Mouse (Mus musculus): ENCODE data around the gene Dhx16. TPM values are rescaled to one million over a fixed set of nuclear protein-coding genes. Genes with fewer than 3 reads are reported as not detected.

Dhx16 gene
- 46.8 and 73.3 TPM in 2 replicates for polyA plus RNA-seq (2012; ENCODE audit: low replicate concordance)

DNA sequence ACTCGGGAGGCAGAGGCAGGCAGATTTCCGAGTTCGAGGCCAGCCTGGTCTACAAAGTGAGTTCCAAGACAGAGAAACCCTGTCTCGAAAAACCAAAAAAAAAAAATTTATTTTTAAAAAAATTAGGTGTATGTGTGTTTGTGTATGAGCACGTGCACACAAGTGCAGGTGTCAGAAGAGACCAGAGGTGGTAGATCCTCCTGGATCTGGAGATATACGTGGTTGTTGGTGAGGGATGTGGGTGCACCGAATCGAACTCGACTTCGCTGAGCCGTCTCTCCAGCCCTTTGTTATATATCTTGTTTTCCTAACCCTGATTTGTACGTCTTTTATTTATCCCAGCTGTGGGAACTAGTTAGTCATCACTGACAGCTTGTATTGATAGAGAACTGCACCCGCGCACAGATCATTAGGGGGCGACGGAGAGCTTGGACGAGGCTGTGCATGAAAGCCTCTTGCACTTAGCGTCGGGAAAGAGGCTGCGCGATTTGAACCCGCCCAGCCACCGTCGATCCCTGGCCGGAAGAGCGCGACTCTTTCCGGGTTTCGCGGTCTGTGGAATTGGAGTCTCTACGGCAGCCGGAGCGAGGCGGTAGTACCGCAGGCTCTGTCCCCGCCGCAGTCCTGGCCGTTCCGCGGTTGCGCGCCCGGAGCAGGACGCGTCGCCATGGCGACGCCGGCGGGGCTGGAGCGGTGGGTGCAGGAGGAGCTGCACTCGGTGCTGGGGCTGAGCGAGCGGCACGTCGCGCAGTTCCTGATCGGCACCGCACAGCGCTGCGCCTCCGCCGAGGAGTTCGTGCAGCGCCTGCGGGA is at the start of gene Dhx16:
Dhx16 (plus strand) TSS at position 575 of the 813 bp plus-strand sequence.

GRCm38 (mm10) chr17:35838122-35838544 is 41.5 kb upstream of the Dhx16 start, which contains the start of gene Tubb5:
TSS of gene Tubb5 (minus strand) at chr17:35838306.

DNA sequence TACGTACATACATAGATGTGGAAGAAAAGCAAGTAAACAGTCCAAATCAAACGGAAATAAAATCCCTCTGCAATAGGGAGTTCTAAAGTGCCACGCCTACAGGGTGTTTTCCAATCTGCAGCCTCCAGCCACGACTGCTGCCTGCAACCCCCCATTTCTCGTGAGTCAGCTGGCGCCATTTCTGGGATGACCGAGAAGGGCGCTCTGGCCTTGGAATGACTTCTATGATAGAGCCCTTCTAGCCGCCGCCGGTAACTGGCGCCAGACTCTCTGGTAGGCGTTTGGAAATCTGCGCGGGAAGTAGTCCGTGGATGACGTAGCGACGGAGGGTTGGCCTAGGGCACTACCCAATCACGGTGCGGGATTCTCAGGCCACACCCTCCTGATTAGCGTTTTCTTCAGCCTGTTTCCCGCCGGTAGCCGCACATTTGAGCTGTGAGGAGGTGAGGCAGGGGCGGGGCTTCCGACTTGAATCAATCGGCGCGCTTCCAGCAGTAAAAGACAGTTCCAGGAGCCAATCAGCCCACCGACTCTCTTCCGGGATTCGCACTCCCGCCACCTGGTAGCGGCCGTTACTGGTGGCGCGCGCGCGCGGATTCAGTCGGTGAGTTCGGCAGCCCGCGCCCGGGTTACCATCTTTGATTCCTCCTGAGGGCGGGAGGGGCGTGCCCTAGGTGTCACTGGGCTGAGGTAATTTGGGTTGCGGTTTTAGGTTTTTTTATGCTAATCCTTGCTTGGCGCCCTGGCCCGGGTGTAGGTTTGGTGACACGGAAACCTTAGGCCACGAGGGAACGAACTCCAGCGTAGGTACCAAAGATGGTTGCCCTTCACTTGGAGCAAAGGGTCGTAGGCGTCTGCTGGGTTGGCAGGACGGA is 38.3 kb upstream of the Dhx16 start, which contains the start of gene Mdc1:
Mdc1 (plus strand) TSS at position 440 of the 875 bp plus-strand sequence.

GRCm38 (mm10) chr17:35861198-35861857 is 18.3 kb upstream of the Dhx16 start, which contains the start of gene Nrm:
TSS of gene Nrm (plus strand) at chr17:35861318.

GRCm38 (mm10) chr17:35865481-35866280 is 13.9 kb upstream of the Dhx16 start, which contains the start of gene Ppp1r18:
TSS of gene Ppp1r18 (plus strand) at chr17:35865593.

DNA sequence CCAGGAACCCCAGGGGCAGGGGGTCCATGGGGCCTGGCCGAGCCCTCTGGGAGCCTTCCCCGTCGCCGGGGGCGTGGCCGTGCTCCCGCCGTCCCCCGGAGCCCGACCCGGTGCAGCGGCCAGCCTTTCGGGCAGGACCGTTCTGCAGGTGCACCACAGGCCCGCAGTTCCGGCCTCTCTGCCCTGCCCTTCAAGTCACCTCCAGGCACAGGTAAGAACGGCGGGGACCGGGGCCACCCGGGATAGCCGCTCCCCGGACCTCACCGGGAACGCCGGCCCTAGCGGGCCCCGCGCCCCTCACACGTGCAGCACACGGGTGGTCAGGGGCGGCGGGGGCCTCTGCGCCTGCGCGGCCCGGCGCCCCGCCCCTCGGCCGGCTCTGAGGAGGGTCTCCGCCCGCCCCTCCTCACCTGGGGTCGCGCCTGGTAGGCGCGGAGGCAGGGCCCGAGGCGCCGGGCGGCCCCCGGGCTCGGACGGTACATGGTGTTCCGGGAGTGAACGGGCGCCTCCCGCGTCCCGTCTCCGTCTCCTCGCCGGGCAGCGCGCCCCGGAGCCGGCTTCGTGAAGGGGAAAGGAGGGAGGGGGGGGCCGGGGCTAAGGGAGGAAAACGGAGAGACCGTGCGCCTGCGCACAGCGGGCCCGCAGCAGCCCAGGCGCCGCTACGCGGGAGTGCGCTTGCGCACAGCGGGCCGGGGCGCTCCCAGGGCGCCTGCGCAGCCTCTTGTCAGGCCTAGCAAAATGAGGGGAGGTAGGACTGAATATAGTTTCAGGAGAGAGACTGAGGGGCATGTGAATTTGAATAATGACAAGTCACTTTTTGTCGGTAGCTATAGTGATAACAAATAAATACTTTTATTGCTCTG is 17.4 kb downstream of the Dhx16 start, which contains the start of gene 2310061I04Rik:
2310061I04Rik (minus strand) TSS at position 651 of the 863 bp plus-strand sequence.

DNA sequence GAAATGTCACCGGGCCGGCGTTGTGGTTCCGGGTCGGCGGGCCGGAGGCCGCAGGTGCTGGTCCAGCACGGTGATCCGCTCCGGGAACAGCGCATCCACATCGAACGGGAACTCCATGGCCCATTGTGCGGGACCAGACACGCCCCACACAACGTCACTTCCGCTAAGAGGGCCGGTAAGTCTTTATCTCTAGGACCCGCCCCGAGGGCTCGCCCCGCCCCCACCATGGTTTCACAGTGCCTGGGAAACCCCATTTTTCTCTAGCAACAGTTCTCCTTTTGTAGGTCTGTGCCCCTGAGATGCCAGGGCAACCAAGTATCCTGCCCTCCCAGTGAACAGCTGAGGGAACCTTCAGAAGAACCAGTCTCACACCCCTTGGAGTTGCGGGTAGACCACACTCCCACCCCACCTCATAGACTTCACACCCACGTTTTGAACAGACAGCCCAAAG is 30.3 kb downstream of the Dhx16 start, which contains the start of gene Atat1:
Atat1 (minus strand) TSS at position 157 of the 451 bp plus-strand sequence.

DNA sequence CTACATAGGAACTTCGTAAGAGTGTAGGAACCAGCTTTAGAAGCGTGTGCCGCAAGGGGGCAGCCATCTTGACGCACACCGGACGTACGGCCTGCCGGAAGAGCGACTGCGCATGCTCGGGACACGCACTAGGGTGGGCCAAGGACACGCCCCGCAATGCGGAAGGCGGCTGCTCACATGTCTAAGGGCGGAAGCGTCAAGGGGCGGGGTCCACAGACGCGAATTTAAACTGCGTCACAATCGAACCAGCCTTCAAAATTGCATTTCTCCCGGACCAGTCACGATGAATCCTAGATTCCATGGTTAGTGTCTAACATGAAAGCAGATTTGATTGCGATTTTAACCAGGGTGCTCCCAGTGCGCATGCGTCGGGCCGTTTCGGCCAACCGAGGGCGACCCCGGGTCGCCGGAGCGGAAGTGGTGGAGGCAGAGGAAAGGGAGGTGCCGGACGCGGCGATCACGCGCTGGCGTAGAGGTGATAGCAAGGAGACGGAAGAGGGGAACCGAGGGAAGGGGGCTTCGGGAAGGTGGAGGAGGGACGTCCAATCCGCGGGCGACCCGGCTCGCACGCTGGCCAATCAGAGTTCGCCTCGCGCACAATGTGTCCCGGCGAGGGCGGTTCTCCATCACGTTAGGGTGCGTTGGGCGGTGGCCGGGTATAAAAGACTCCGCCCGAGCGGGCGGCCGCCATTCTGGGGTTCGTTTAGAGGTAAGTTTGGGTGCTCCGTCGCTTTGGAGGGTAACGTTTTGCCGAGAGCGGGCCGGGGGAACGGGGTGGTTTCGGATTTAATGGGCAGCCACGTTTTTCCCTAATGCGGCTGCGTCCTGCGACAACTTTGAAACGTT is 36.9 kb downstream of the Dhx16 start, which contains the start of the genes Mrps18b and Ppp1r10:
Mrps18b (minus strand) TSS at position 93 of the 846 bp plus-strand sequence.
Ppp1r10 (plus strand) TSS at position 138 of the 846 bp plus-strand sequence.

Other genes with a start within 250 kb of the Dhx16 start
- gene Mucl3, start 236.1 kb upstream of the Dhx16 start, polyA plus RNA-seq (2012; ENCODE audit: low replicate concordance), result not detected in 2 replicates
- gene Vars2, start 212.2 kb upstream of the Dhx16 start, polyA plus RNA-seq (2012; ENCODE audit: low replicate concordance), result 46.5 and 99.2 TPM in 2 replicates
- 8.3 and 11.4 TPM in 2 replicates for gene Gtf2h4, start 206.1 kb upstream of the Dhx16 start, polyA plus RNA-seq (2012; ENCODE audit: low replicate concordance)
- 16.9 and 62.8 TPM in 2 replicates for gene Ddr1, start 175.2 kb upstream of the Dhx16 start, polyA plus RNA-seq (2012; ENCODE audit: low replicate concordance)
- gene Ier3, start 58.1 kb upstream of the Dhx16 start, polyA plus RNA-seq (2012; ENCODE audit: low replicate concordance), result 8.4 and 14.3 TPM in 2 replicates
- 36.3 and 38.3 TPM in 2 replicates for gene Flot1, start 56.6 kb upstream of the Dhx16 start, polyA plus RNA-seq (2012; ENCODE audit: low replicate concordance)
- 31.4 and 191 TPM in 2 replicates for gene Tubb5, start 41.5 kb upstream of the Dhx16 start, polyA plus RNA-seq (2012; ENCODE audit: low replicate concordance)
- gene Mdc1, start 38.3 kb upstream of the Dhx16 start, polyA plus RNA-seq (2012; ENCODE audit: low replicate concordance), result 12.5 and 21.7 TPM in 2 replicates
- 23.3 and 52.1 TPM in 2 replicates for gene Nrm, start 18.5 kb upstream of the Dhx16 start, polyA plus RNA-seq (2012; ENCODE audit: low replicate concordance)
- 342 and 589 TPM in 2 replicates for gene Ppp1r18, start 14.2 kb upstream of the Dhx16 start, polyA plus RNA-seq (2012; ENCODE audit: low replicate concordance)
- gene 2310061I04Rik, start 17.6 kb downstream of the Dhx16 start, polyA plus RNA-seq (2012; ENCODE audit: low replicate concordance), result 119 and 299 TPM in 2 replicates
- 39.1 and 85.8 TPM in 2 replicates for gene Atat1, start 30.3 kb downstream of the Dhx16 start, polyA plus RNA-seq (2012; ENCODE audit: low replicate concordance)
- 4.0 and 5.1 TPM in 2 replicates for gene Mrps18b, start 36.6 kb downstream of the Dhx16 start, polyA plus RNA-seq (2012; ENCODE audit: low replicate concordance)
- gene Ppp1r10, start 36.6 kb downstream of the Dhx16 start, polyA plus RNA-seq (2012; ENCODE audit: low replicate concordance), result 36.3 and 53.1 TPM in 2 replicates
- gene Abcf1, start 89.9 kb downstream of the Dhx16 start, polyA plus RNA-seq (2012; ENCODE audit: low replicate concordance), result 54.6 and 83.7 TPM in 2 replicates
- gene Gnl1, start 100.0 kb downstream of the Dhx16 start, polyA plus RNA-seq (2012; ENCODE audit: low replicate concordance), result 75.2 and 143 TPM in 2 replicates
- gene Prr3, start 100.4 kb downstream of the Dhx16 start, polyA plus RNA-seq (2012; ENCODE audit: low replicate concordance), result 21.6 and 33.3 TPM in 2 replicates
- 12.6 and 22.5 TPM in 2 replicates for gene H2-T24, start 140.7 kb downstream of the Dhx16 start, polyA plus RNA-seq (2012; ENCODE audit: low replicate concordance)
- 321 and 328 TPM in 2 replicates for gene H2-T23, start 153.0 kb downstream of the Dhx16 start, polyA plus RNA-seq (2012; ENCODE audit: low replicate concordance)
- gene H2-T22, start 162.9 kb downstream of the Dhx16 start, polyA plus RNA-seq (2012; ENCODE audit: low replicate concordance), result 38.3 and 49.1 TPM in 2 replicates
- 0.27 and 0.30 TPM in 2 replicates for gene Gm6034, start 163.1 kb downstream of the Dhx16 start, polyA plus RNA-seq (2012; ENCODE audit: low replicate concordance)
- gene Gm11127, start 178.6 kb downstream of the Dhx16 start, polyA plus RNA-seq (2012; ENCODE audit: low replicate concordance), result 151 and 155 TPM in 2 replicates
- 0.27 and 0.35 TPM in 2 replicates for gene Gm19684, start 241.9 kb downstream of the Dhx16 start, polyA plus RNA-seq (2012; ENCODE audit: low replicate concordance)
- gene Gm7030, start 249.6 kb downstream of the Dhx16 start, polyA plus RNA-seq (2012; ENCODE audit: low replicate concordance), result 0.76 and 2.1 TPM in 2 replicates